Mouse (Mus musculus): ENCODE measurements at regions not wholly inside any gene's neighbourhood (a gene's known extent, or its start where the extent isn't known, plus 50 kb on each side); places are given as distances from the start of the nearest gene placed in this dataset.
"Not testable (repeated sequence)": the region's sequence is repeated elsewhere in the genome, so short reads cannot be mapped to it uniquely, and the experiment has no call there.

- TF ChIP-seq CTCF (IDR thresholded peaks at IDR 0.05; ENCODE audit: extremely low read depth, insufficient read length, insufficient replicate concordance, low read depth, low read length) (no peak), POLR2A (IDR thresholded peaks at IDR 0.05; ENCODE audit: low read depth, low read length) (no peak)
- Histone ChIP-seq H3K27ac (ENCODE audit: insufficient read depth, low read depth, low read length) (peak overlapping the region; percentile 90), H3K36me3 (ENCODE audit: control insufficient read depth, insufficient read depth, low read length) (no peaks in the 10 kb centered on the region), H3K4me1 (ENCODE audit: control insufficient read depth, insufficient read depth, insufficient read length, low read length) (peaks cover 8% of the 10 kb centered on the region; the same call in 1 of the 2 replicates), H3K4me3 (ENCODE audit: low read depth, low read length) (no peak overlapping the region), H3K27me3 (ENCODE audit: control insufficient read depth, insufficient read depth, low read length) (no peaks in the 10 kb centered on the region)
- 15% methylated on average over 3 of the region's 3 CpGs for WGBS
Measured at GRCm38 (mm10) chr13:5920422-5920821, 59.1 kb downstream of the Klf6 start.

DNA sequence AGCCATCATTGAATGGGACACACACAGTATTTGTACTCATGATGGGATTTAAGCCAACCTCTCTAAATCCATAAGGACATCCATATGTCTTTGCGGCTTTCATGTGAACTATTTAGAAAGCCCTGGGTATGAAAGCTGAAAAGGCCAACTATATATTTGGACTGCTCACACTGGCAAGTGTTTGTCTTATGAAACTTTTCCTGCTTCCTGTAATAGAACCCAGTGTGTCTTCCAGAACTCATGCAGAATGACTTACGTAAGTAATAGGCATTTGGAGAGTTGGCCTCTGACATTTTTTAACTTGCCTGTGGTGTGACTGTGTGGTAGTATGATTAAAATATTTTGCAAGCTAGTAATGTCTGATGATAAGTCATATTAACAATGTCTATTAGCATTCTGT is 70.2 kb downstream of the Klf6 start:
- no peak for TF ChIP-seq POLR2A (IDR thresholded peaks at IDR 0.05; ENCODE audit: low read depth, low read length)
- no peak for TF ChIP-seq CTCF (IDR thresholded peaks at IDR 0.05; ENCODE audit: extremely low read depth, insufficient read length, insufficient replicate concordance, low read depth, low read length)
- H3K27ac ChIP-seq (ENCODE audit: insufficient read depth, low read depth, low read length) = no peak overlapping the region
- H3K36me3 ChIP-seq (ENCODE audit: control insufficient read depth, insufficient read depth, low read length) = no peaks in the 10 kb centered on the region

GRCm38 (mm10) chr13:5937436-5937835 is 76.2 kb downstream of the Klf6 start:
- Histone ChIP-seq H3K27ac (ENCODE audit: insufficient read depth, low read depth, low read length) (no peak overlapping the region), H3K4me1 (ENCODE audit: control insufficient read depth, insufficient read depth, insufficient read length, low read length) (no peaks in the 10 kb centered on the region), H3K36me3 (ENCODE audit: control insufficient read depth, insufficient read depth, low read length) (no peaks in the 10 kb centered on the region), H3K27me3 (ENCODE audit: control insufficient read depth, insufficient read depth, low read length) (no peaks in the 10 kb centered on the region), H3K4me3 (ENCODE audit: low read depth, low read length) (no peak overlapping the region)
- WGBS = 91% methylated on average over 2 of the region's 2 CpGs
- TF ChIP-seq POLR2A (IDR thresholded peaks at IDR 0.05; ENCODE audit: low read depth, low read length) = no peak

More for the DNA sequence above, 70.2 kb downstream of the Klf6 start:
- no peaks in the 10 kb centered on the region for H3K4me1 ChIP-seq (ENCODE audit: control insufficient read depth, insufficient read depth, insufficient read length, low read length)
- no peaks in the 10 kb centered on the region for H3K27me3 ChIP-seq (ENCODE audit: control insufficient read depth, insufficient read depth, low read length)
- 91% methylated on average over 2 of the region's 2 CpGs for WGBS
- H3K4me3 ChIP-seq (ENCODE audit: low read depth, low read length) = no peak overlapping the region

DNA sequence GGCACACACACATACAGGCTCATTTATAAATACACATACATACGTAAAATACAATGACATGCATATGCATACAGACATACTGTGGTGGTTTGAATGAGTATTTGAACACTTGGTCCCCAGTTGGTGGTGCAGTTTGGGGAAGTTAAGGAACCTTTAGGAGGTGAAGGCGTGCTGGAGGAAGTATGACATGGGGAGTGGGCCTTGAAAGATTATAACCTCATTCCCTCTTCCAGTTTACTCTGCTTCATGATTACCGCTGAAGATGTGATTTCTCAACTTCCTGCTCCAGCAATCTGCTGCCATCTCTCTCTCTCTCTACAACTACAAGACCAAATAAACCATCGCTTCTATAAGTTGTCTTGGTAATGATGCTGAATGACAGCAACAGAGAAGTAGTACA is 76.7 kb downstream of the Klf6 start:
- 84% methylated on average over 4 of the region's 4 CpGs for WGBS
- H3K27ac ChIP-seq (ENCODE audit: insufficient read depth, low read depth, low read length) = no peak overlapping the region
- TF ChIP-seq POLR2A (IDR thresholded peaks at IDR 0.05; ENCODE audit: low read depth, low read length) (no peak), CTCF (IDR thresholded peaks at IDR 0.05; ENCODE audit: extremely low read depth, insufficient read length, insufficient replicate concordance, low read depth, low read length) (no peak)
- no peaks in the 10 kb centered on the region for H3K27me3 ChIP-seq (ENCODE audit: control insufficient read depth, insufficient read depth, low read length)
- no peaks in the 10 kb centered on the region for H3K4me1 ChIP-seq (ENCODE audit: control insufficient read depth, insufficient read depth, insufficient read length, low read length)
- H3K36me3 ChIP-seq (ENCODE audit: control insufficient read depth, insufficient read depth, low read length) = no peaks in the 10 kb centered on the region
- no peak overlapping the region for H3K4me3 ChIP-seq (ENCODE audit: low read depth, low read length)

GRCm38 (mm10) chr13:5939368-5939767 is 78.1 kb downstream of the Klf6 start:
- no peak for TF ChIP-seq CTCF (IDR thresholded peaks at IDR 0.05; ENCODE audit: extremely low read depth, insufficient read length, insufficient replicate concordance, low read depth, low read length)
- TF ChIP-seq POLR2A (IDR thresholded peaks at IDR 0.05; ENCODE audit: low read depth, low read length) = no peak
- Histone ChIP-seq H3K4me3 (ENCODE audit: low read depth, low read length) (no peak overlapping the region), H3K36me3 (ENCODE audit: control insufficient read depth, insufficient read depth, low read length) (no peaks in the 10 kb centered on the region), H3K27me3 (ENCODE audit: control insufficient read depth, insufficient read depth, low read length) (no peaks in the 10 kb centered on the region), H3K4me1 (ENCODE audit: control insufficient read depth, insufficient read depth, insufficient read length, low read length) (no peaks in the 10 kb centered on the region), H3K27ac (ENCODE audit: insufficient read depth, low read depth, low read length) (no peak overlapping the region)
- WGBS = 75% methylated on average over 3 of the region's 3 CpGs

DNA sequence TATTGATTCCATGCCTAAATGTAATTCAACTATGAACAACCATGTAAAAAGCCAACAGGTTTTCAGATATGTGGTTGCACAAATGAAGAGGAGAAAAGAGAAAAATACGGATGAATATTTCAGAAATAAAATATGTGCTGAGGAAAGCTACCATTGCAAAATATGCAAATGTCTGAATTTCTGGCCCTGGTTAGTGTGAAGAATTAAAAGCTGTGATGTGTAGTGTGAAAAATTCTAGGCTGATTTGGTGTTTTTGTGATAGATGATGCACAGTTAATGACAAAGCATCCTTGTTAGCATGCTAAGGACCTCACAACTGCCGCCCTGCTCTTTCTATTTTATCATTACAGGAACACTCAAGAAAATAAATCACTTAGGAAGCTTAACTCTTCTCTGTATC is 91.6 kb downstream of the Klf6 start:
- Histone ChIP-seq H3K27ac (ENCODE audit: insufficient read depth, low read depth, low read length) (no peak overlapping the region), H3K36me3 (ENCODE audit: control insufficient read depth, insufficient read depth, low read length) (no peaks in the 10 kb centered on the region), H3K4me1 (ENCODE audit: control insufficient read depth, insufficient read depth, insufficient read length, low read length) (no peaks in the 10 kb centered on the region), H3K27me3 (ENCODE audit: control insufficient read depth, insufficient read depth, low read length) (no peaks in the 10 kb centered on the region), H3K4me3 (ENCODE audit: low read depth, low read length) (no peak overlapping the region)
- TF ChIP-seq POLR2A (IDR thresholded peaks at IDR 0.05; ENCODE audit: low read depth, low read length) = no peak
- WGBS = 93% methylated on average over 2 of the region's 2 CpGs

GRCm38 (mm10) chr13:5955121-5955520 is 93.8 kb downstream of the Klf6 start:
- not testable (repeated sequence) for H3K4me3 ChIP-seq (ENCODE audit: low read depth, low read length); H3K27ac ChIP-seq (ENCODE audit: insufficient read depth, low read depth, low read length); H3K27me3 ChIP-seq (ENCODE audit: control insufficient read depth, insufficient read depth, low read length); H3K36me3 ChIP-seq (ENCODE audit: control insufficient read depth, insufficient read depth, low read length); H3K4me1 ChIP-seq (ENCODE audit: control insufficient read depth, insufficient read depth, insufficient read length, low read length)

GRCm38 (mm10) chr13:5956145-5956544 is 94.9 kb downstream of the Klf6 start:
- Histone ChIP-seq H3K27ac (ENCODE audit: insufficient read depth, low read depth, low read length) (no peak overlapping the region), H3K4me3 (ENCODE audit: low read depth, low read length) (no peak overlapping the region), H3K27me3 (ENCODE audit: control insufficient read depth, insufficient read depth, low read length) (no peaks in the 10 kb centered on the region), H3K36me3 (ENCODE audit: control insufficient read depth, insufficient read depth, low read length) (no peaks in the 10 kb centered on the region), H3K4me1 (ENCODE audit: control insufficient read depth, insufficient read depth, insufficient read length, low read length) (no peaks in the 10 kb centered on the region)
- 37% methylated on average over 1 of the region's 1 CpGs for whole genome bisulfite sequencing
- no peak for TF ChIP-seq POLR2A (IDR thresholded peaks at IDR 0.05; ENCODE audit: low read depth, low read length)
- TF ChIP-seq CTCF (IDR thresholded peaks at IDR 0.05; ENCODE audit: extremely low read depth, insufficient read length, insufficient replicate concordance, low read depth, low read length) = no peak
